Mouse (Mus musculus) E14TG2a.4 (cell line): Measurements from ENCODE around the gene Rpl23.

ENCODE experiments used
- CTCF ChIP-seq: conservative IDR thresholded peaks from 2 replicates; pipeline ENCODE4 v1.5.1; 2014; ENCODE audit warnings: low read length
- NANOG ChIP-seq: IDR thresholded peaks from 2 replicates; pipeline ENCODE4 v1.6.1; 2014; ENCODE audit warnings: borderline replicate concordance, low read length, mixed read lengths

GRCm38 (mm10) chr11:97744063-97744717 lies 38.0 kb downstream of the Rpl23 start, which contains the start of gene Pip4k2b:
- TF ChIP-seq CTCF (no peak), NANOG (no peak)
